Mouse (Mus musculus) heart, embryonic 15.5 days (tissue): Measurements from ENCODE around the gene Batf2. TPM values are rescaled to one million over a fixed set of nuclear protein-coding genes. Genes with fewer than 3 reads are reported as not detected.
A peak's percentile ranks its signal among the peaks of the same experiment; 100 is the strongest.
"Not testable (repeated sequence)": the region's sequence is repeated elsewhere in the genome, so short reads cannot be mapped to it uniquely, and the experiment has no call there.

Source experiments
- ATAC-seq: fragments of 200-750 bp; cut with Nextera tagmentation; replicated peaks from 2 replicates; pipeline ENCODE4 v1.8.0; 2017; ENCODE audit warnings: low read depth, moderate TSS enrichment; ENCODE audit not compliant: insufficient number of reproducible peaks, insufficient read depth, low FRiP score
- H3K27ac ChIP-seq: fragments of 300-500 bp; sonication (generic); 2 replicates; pipeline ENCODE4 v1.5.1; 2015; ENCODE audit warnings: mild to moderate bottlenecking, inconsistent platforms
- H3K27me3 ChIP-seq: fragments of 300-500 bp; sonication (generic); 2 replicates; pipeline ENCODE4 v1.6.1; 2015; ENCODE audit warnings: inconsistent platforms
- H3K36me3 ChIP-seq: fragments of 300-500 bp; sonication (generic); 2 replicates; pipeline ENCODE4 v1.6.1; 2015; ENCODE audit warnings: mild to moderate bottlenecking, inconsistent platforms
- H3K4me1 ChIP-seq: fragments of 300-500 bp; sonication (generic); replicated peaks from 2 replicates; pipeline ENCODE4 v1.6.1; 2015; ENCODE audit warnings: inconsistent platforms
- H3K4me2 ChIP-seq: fragments of 300-500 bp; sonication (generic); 2 replicates; pipeline ENCODE4 v1.6.1; 2015; ENCODE audit warnings: inconsistent platforms, mild to moderate bottlenecking, moderate library complexity
- H3K4me3 ChIP-seq: fragments of 300-500 bp; sonication (generic); 2 replicates; pipeline ENCODE4 v1.5.1; 2015; ENCODE audit warnings: mild to moderate bottlenecking, inconsistent platforms
- H3K9ac ChIP-seq: fragments of 300-500 bp; sonication (generic); 2 replicates; pipeline ENCODE4 v1.6.1; 2015; ENCODE audit warnings: mild to moderate bottlenecking, inconsistent platforms
- H3K9me3 ChIP-seq: fragments of 300-500 bp; sonication (generic); replicated peaks from 2 replicates; pipeline ENCODE4 v1.6.1; 2016; ENCODE audit warnings: inconsistent platforms
- WGBS: fragments of 180-500 bp; shearing (Covaris S2); methylation state at CpG from one replicate; pipeline ENCODE4 v1.1.7; 2015; ENCODE audit warnings: mixed read lengths; 5-methylcytosine and 5-hydroxymethylcytosine counted together
- polyA plus RNA-seq: library from polyadenylated mRNA; unstranded; fragments of >200 nt; fragmentation: Nextera tagmentation; extraction: Ambion mirVana; gene quantifications from 2 replicates; pipeline ENCODE4 v1.2.1, GENCODE M21; 2015

The Batf2 gene
- polyA plus RNA-seq, 1 experiment from 2014 or later: not detected

DNA sequence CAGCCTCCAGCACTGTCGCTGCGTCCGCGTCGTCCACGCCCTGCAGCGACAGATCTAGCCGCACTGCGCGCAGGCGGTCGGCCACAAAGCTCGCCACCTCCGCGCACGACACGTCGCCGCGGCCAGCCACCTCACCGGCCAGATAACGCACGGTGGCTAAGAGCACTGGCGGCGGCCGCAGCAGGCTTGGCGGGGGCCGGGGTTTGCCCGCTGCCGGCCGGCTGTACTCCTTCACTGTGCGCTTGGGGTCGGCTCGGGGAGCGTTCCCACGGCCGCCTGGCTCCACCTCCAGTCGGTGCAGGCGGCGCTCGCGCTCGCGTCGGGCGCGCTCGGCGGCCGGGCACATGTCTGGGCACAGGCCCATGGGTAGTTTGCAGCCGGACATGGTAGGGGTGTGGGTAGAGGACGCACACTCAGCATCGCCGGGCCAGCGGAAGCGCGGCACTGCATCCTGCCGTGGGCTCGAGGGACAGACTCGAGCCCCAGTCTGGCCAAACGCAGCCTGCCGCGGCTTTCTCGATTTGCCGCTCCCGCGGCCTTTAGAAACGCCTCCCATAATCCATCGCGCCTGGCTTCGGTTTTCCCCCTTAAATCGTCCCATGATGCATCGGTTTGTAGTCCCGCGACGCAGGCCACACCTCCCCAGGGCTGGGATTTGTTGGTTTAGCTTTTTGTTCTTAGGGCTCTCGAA lies 22.7 kb upstream of the Batf2 start, which contains the start of gene Sac3d1:
Gene Sac3d1 (minus strand): TSS at position 665 of the 691 bp plus-strand sequence.
- Histone ChIP-seq H3K4me1 (peaks cover 24% of the 10 kb centered on the region), H3K27me3 (no peaks in the 10 kb centered on the region), H3K9ac (peak within 1 kb of the TSS; percentile 79), H3K27ac (peak within 1 kb of the TSS; percentile 99), H3K4me2 (peak within 1 kb of the TSS; percentile 93), H3K9me3 (no peaks in the 10 kb centered on the region), H3K36me3 (peaks cover 23% of the 10 kb centered on the region), H3K4me3 (peak within 1 kb of the TSS; percentile 71)
- under 1% methylated on average over 77 of the region's 77 CpGs for WGBS
- ATAC-seq: peak; percentile 84

GRCm38 (mm10) chr19:6118677-6119185 lies 22.1 kb upstream of the Batf2 start:
- no peaks in the 10 kb centered on the region for H3K27me3 ChIP-seq
- peaks cover 24% of the 10 kb centered on the region for H3K4me1 ChIP-seq
- H3K9ac ChIP-seq: peak overlapping the region; percentile 79
- no peaks in the 10 kb centered on the region for H3K9me3 ChIP-seq
- peak overlapping the region; percentile 71 for H3K4me3 ChIP-seq
- H3K36me3 ChIP-seq: peaks cover 23% of the 10 kb centered on the region
- WGBS: 2% methylated on average over 8 of the region's 8 CpGs
- no peak for ATAC-seq
- H3K27ac ChIP-seq: peak overlapping the region; percentile 99
- peak overlapping the region; percentile 93 for H3K4me2 ChIP-seq

DNA sequence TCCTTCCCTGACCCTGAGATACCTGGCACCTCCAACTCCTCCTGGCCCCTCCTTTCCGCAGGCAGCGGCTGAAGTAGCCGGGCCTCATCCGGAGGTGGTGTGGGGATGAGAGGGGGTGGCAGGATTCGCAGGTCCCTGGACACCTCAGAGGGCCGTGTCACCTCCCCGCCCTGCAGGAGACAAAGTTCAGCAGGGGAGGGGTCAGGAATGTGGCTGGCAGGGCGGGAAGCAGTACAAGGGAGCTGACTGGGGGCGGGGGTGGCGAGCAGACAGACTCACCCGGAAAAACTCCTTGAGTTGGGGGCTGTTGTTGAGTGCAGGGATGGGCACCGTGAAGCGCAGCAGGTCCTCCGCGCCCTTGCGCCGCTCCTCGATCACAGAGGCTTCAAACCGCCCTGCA lies 19.0 kb upstream of the Batf2 start:
- Histone ChIP-seq H3K36me3 (0 out of 2 replicates have a peak, but pooled peaks cover 3% of the 10 kb centered on the region), H3K4me2 (no peak overlapping the region), H3K9ac (no peak overlapping the region), H3K4me1 (peaks cover 15% of the 10 kb centered on the region), H3K9me3 (no peaks in the 10 kb centered on the region), H3K4me3 (no peak overlapping the region), H3K27me3 (no peaks in the 10 kb centered on the region), H3K27ac (no peak overlapping the region)
- WGBS: 32% methylated on average over 19 of the region's 19 CpGs
- ATAC-seq: no peak

GRCm38 (mm10) chr19:6123330-6123729 lies 17.5 kb upstream of the Batf2 start:
- H3K4me3 ChIP-seq: no peak overlapping the region
- 0 out of 2 replicates have a peak, but pooled peaks cover 3% of the 10 kb centered on the region for H3K36me3 ChIP-seq
- WGBS: 80% methylated on average over 8 of the region's 8 CpGs
- H3K9ac ChIP-seq: no peak overlapping the region
- H3K4me1 ChIP-seq: peaks cover 6% of the 10 kb centered on the region
- H3K4me2 ChIP-seq: no peak overlapping the region
- H3K27ac ChIP-seq: no peak overlapping the region
- no peaks in the 10 kb centered on the region for H3K9me3 ChIP-seq
- no peak for ATAC-seq
- no peaks in the 10 kb centered on the region for H3K27me3 ChIP-seq

- H3K9ac ChIP-seq: no peak overlapping the region
- H3K9me3 ChIP-seq: no peaks in the 10 kb centered on the region
- H3K4me2 ChIP-seq: no peak overlapping the region
- WGBS: 67% methylated on average over 2 of the region's 2 CpGs
- no peak overlapping the region for H3K27ac ChIP-seq
- 0 out of 2 replicates have a peak, but pooled peaks cover 3% of the 10 kb centered on the region for H3K36me3 ChIP-seq
- no peak overlapping the region for H3K4me3 ChIP-seq
- ATAC-seq: no peak
- no peaks in the 10 kb centered on the region for H3K27me3 ChIP-seq
- 0 out of 2 replicates have a peak, but pooled peaks cover 2% of the 10 kb centered on the region for H3K4me1 ChIP-seq
Observed at GRCm38 (mm10) chr19:6124898-6125297, 15.9 kb upstream of the Batf2 start.

DNA sequence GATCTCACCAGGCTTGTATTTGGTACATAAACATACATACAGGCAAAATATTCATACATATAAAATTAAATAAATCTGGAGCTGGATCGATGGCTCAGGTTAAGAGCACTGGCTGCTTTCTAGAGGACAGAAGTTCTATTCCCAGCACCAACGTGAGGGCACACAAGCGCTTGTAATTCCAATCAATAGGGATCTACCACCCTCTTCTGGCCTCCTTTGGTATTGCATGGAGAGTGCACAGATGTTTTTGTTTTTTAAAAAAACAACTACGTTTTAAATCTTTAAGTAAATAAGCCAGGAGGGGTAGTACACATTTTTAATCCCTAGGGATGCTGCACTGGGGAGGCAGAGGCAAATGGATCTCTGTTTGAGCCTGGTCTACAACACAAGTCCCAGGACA lies 14.5 kb upstream of the Batf2 start:
- Histone ChIP-seq H3K4me2 (no peak overlapping the region), H3K27me3 (no peaks in the 10 kb centered on the region), H3K27ac (no peak overlapping the region), H3K9ac (no peak overlapping the region), H3K4me1 (0 out of 2 replicates have a peak, but pooled peaks cover 2% of the 10 kb centered on the region), H3K4me3 (no peak overlapping the region), H3K36me3 (no peaks in the 10 kb centered on the region), H3K9me3 (no peaks in the 10 kb centered on the region)
- 22% methylated on average over 4 of the region's 4 CpGs for WGBS
- ATAC-seq: no peak

DNA sequence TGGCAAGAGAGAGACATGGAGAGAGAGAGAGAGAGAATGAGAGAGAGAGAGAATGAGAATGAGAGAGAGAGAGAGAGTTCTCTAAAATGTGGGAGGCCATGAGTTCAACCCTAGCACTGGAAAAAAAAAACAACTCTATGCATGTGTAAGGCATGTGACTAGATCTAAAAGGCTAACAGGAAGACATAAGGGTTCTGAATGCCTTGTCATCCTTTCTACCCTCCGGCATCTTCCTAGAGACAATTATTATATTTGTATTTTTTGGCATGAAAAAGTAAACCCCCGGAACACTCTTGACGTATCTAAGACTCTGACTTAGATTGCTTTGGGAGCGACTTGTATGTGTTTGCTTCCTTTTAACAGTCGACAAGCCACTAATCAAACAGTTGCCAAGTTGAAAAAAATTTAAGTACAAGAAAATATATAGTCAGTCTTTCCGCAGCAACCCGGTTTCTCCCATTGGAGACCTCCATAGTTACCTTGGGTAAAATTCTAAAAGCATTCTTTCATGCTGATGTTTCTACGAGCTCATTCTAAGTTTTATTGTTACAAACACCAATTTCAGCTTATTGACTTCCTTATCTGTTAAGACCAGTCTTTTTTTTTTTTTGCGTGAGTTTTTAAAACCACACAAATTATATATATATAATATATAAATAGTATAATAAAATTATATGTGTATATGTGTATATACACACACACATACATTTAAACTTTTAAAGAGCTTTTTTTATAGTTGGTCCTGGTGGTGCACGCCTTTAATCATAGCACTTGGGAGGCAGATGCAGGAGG lies 13.8 kb upstream of the Batf2 start:
- H3K36me3 ChIP-seq: no peaks in the 10 kb centered on the region
- H3K4me2 ChIP-seq: peak overlapping the region; percentile 71
- no peaks in the 10 kb centered on the region for H3K9me3 ChIP-seq
- peak overlapping the region; percentile 94 for H3K27ac ChIP-seq
- 72% methylated on average over 10 of the region's 10 CpGs for WGBS
- no peak for ATAC-seq
- H3K4me3 ChIP-seq: peak overlapping the region; percentile 74
- H3K4me1 ChIP-seq: 0 out of 2 replicates have a peak, but pooled peaks cover 2% of the 10 kb centered on the region
- H3K9ac ChIP-seq: peak overlapping the region; percentile 80
- no peaks in the 10 kb centered on the region for H3K27me3 ChIP-seq

GRCm38 (mm10) chr19:6127760-6128341 lies 12.9 kb upstream of the Batf2 start, which contains the start of gene Snx15:
Gene Snx15, minus strand, starts transcription at chr19:6128304.
- no peaks in the 10 kb centered on the region for H3K36me3 ChIP-seq
- H3K27ac ChIP-seq: peak within 1 kb of the TSS; percentile 94
- peak within 1 kb of the TSS; percentile 74 for H3K4me3 ChIP-seq
- 0 out of 2 replicates have a peak, but pooled peaks cover 2% of the 10 kb centered on the region for H3K4me1 ChIP-seq
- no peaks in the 10 kb centered on the region for H3K27me3 ChIP-seq
- ATAC-seq: peak; percentile 94
- no peaks in the 10 kb centered on the region for H3K9me3 ChIP-seq
- peak within 1 kb of the TSS; percentile 80 for H3K9ac ChIP-seq
- whole genome bisulfite sequencing: under 1% methylated on average over 32 of the region's 32 CpGs
- peak within 1 kb of the TSS; percentile 71 for H3K4me2 ChIP-seq

DNA sequence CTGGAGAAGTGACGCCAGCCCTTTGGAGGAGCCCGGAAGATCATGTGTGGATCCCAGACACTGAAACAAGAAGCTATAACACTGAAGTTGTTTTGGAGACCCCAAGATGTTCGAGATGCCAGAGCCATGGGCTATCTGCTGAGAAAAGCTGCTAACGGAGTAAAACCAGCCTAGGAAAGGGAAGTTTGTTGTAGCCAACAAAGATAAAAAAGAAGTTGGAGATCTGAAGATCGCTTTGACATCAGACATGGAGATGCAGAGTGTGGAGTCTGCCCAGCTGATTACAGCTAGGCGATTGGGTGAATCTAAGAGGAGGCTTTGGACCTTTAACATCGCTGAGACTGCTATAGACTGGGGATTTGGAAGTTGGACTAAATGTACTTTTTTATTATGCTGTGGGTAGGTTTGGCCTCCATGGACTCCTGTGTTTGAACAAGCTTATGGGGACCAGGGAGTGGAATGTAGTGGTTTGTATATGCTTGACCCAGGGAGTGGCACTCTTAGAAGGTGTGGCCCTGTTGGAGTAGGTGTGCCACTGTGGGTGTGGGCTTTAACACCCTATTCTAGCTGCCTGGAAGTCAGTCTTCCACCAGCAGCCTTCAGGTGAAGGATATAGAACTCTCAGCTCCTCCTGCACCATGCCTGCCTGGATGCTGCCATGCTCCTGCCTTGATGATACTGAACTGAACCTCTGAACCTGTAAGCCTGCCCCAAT lies 10.2 kb upstream of the Batf2 start:
- not testable (repeated sequence) for H3K36me3 ChIP-seq, H3K9me3 ChIP-seq, H3K9ac ChIP-seq, H3K27me3 ChIP-seq, ATAC-seq, H3K27ac ChIP-seq, H3K4me1 ChIP-seq, H3K4me2 ChIP-seq, H3K4me3 ChIP-seq
- WGBS: 66% methylated on average over 7 of the region's 7 CpGs

DNA sequence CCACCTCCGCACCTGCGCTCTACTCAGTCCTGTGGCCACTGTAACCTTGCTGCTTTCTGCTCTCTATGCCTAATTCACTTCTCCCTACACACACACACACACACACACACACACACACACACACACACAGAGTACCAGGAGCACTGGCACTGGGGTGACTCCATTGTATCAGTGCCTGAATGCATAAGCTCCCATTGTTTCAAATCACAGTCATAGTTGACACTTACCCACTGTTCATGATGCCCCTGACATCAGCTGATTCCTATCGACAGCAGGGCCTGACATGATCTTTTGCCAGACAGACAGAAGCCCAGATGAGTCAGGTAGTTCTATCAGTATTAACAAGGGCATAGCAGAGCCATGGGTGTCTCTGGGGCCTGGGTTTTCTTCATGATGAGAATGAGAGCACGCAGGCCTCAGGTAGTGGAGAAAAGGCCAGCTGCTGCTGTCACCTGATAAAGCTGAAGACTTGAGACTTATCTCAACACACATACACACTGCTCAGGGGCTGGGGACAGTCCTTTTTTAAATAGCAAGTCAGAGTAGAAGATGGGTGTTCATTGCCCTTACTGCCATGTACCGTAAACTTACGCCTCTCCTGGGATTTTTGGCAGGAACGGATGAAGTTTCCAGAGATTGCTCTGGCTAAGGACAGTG lies 8.5 kb upstream of the Batf2 start:
- ATAC-seq: no peak
- Histone ChIP-seq H3K4me3 (no peak overlapping the region), H3K9ac (no peak overlapping the region), H3K4me2 (no peak overlapping the region), H3K9me3 (no peaks in the 10 kb centered on the region), H3K27ac (no peak overlapping the region), H3K27me3 (no peaks in the 10 kb centered on the region), H3K4me1 (0 out of 2 replicates have a peak, but pooled peaks cover 2% of the 10 kb centered on the region), H3K36me3 (peaks cover 6% of the 10 kb centered on the region; the same call in 1 of the 2 replicates)
- 80% methylated on average over 7 of the region's 7 CpGs for WGBS
